Mouse (Mus musculus) heart, postnatal 0 days (tissue): ENCODE measurements around the gene Minos1. TPM values are rescaled to one million over a fixed set of nuclear protein-coding genes. Genes with fewer than 3 reads are reported as not detected.

Experiments used
- ATAC-seq: fragments of 200-750 bp; cut with Nextera tagmentation; 2 replicates; pipeline ENCODE4 v1.8.0; 2017; ENCODE audit warnings: low read depth, moderate number of reproducible peaks, moderate library complexity; ENCODE audit not compliant: insufficient read depth
- DNase-seq: peaks from one replicate; pipeline ENCODE4 v3.0.0-alpha.2; 2016; ENCODE audit warnings: low spot score
- H3K27ac ChIP-seq: fragments of 300-500 bp; sonication (generic); 2 replicates; pipeline ENCODE4 v1.5.1; 2014; ENCODE audit warnings: low read depth, mild to moderate bottlenecking
- H3K27me3 ChIP-seq: fragments of 300-500 bp; sonication (generic); 2 replicates; pipeline ENCODE4 v1.6.1; 2014; ENCODE audit warnings: low read length, mixed read lengths; ENCODE audit not compliant: control insufficient read depth, insufficient read depth
- H3K36me3 ChIP-seq: fragments of 300-500 bp; sonication (generic); replicated peaks from 2 replicates; pipeline ENCODE4 v1.6.1; 2014; ENCODE audit warnings: low read length, mixed read lengths; ENCODE audit not compliant: control insufficient read depth, insufficient read depth
- H3K4me1 ChIP-seq: fragments of 300-500 bp; sonication (generic); 2 replicates; pipeline ENCODE4 v1.6.1; 2014; ENCODE audit warnings: antibody characterized with exemption; ENCODE audit not compliant: control insufficient read depth, insufficient read depth
- H3K4me2 ChIP-seq: fragments of 300-500 bp; sonication (generic); 2 replicates; pipeline ENCODE4 v1.6.1; 2014; ENCODE audit warnings: low read depth, mild to moderate bottlenecking, low read length, moderate library complexity
- H3K4me3 ChIP-seq: fragments of 300-500 bp; sonication (generic); 2 replicates; pipeline ENCODE4 v1.5.1; 2014; ENCODE audit warnings: low read depth, low read length
- H3K9ac ChIP-seq: fragments of 300-500 bp; sonication (generic); replicated peaks from 2 replicates; pipeline ENCODE4 v1.6.1; 2014; ENCODE audit warnings: low read depth, low read length, mixed read lengths
- H3K9me3 ChIP-seq: fragments of 300-500 bp; sonication (generic); replicated peaks from 2 replicates; pipeline ENCODE4 v1.6.1; 2016; ENCODE audit warnings: low read length; ENCODE audit not compliant: control insufficient read depth
- CTCF ChIP-seq: IDR thresholded peaks from 2 replicates; pipeline ENCODE4 v1.5.1; 2016; ENCODE audit warnings: antibody characterized with exemption, control low read depth, low read depth
- EP300 ChIP-seq: IDR thresholded peaks from 2 replicates; pipeline ENCODE4 v1.6.1; 2016; ENCODE audit warnings: antibody characterized with exemption, low read depth
- WGBS: fragments of 180-500 bp; shearing (Covaris S2); extraction: QIAGEN DNeasy Blood & Tissue Kit; methylation state at CpG from one replicate; pipeline ENCODE4 v1.1.7; 2014; 5-methylcytosine and 5-hydroxymethylcytosine counted together
- polyA plus RNA-seq: library from polyadenylated mRNA; unstranded; fragments of >200 nt; fragmentation: Nextera tagmentation; extraction: Ambion mirVana; gene quantifications from 2 replicates; pipeline ENCODE4 v1.2.1, GENCODE M21; 2015
- total RNA-seq: library from RNA; depleted of rRNA; stranded (reverse); fragments of >200 nt; gene quantifications from 2 replicates; pipeline ENCODE4 v1.2.3, GENCODE M21; 2014; ENCODE audit warnings: low replicate concordance; rRNA removed

Minos1 gene
- total and polyA plus RNA-seq, 2 experiments from 2014 or later = 33.2 to 1,270 TPM

DNA sequence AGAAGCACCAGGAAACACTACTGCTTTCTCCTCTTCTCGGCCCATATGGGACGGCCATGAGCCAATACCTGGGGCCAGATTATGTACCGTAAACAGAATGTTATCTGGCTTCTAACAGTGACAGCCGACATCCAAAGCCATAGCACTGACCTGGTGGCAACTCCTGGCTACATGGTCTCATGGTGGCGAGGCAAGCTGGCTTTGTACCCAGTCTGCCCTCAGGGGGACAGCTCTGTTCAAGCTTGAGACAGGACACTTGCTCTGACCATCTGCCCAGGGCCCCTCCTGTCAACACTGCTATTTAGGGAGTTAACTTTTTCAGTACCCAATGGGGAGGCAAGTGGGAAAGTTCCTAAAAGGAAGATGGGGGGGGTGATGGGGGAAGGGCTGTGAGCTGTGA is 73.6 kb downstream of the Minos1 start:
- Histone ChIP-seq H3K36me3 (no peaks in the 10 kb centered on the region), H3K9ac (no peak overlapping the region), H3K4me3 (no peak overlapping the region), H3K4me2 (no peak overlapping the region), H3K4me1 (peaks cover 14% of the 10 kb centered on the region; the same call in 1 of the 2 replicates), H3K27ac (no peak overlapping the region), H3K9me3 (no peaks in the 10 kb centered on the region), H3K27me3 (no peaks in the 10 kb centered on the region)
- TF ChIP-seq EP300 = no peak
- no peak for TF ChIP-seq CTCF
- WGBS = 68% methylated on average over 5 of the region's 5 CpGs
- no peak for ATAC-seq
- DNase-seq = no peak

DNA sequence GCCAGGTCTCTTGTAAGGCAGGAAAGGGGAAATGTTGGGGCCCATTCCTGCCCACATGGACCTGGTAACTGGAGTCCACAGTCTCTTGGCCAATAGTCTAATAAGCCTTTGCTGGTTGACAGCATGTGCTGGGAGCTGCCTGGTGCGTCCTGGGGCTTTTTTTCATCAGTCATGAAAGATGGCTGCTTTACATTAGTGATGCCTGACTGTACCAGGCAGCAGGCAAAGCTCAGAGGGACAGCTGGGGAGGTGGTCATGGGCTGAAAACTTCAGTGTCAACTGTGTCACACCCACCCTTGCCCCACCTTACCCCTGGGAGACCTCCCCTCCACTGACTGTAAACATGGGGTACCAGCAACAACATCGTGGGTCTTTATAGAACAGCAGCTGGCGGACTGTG is 75.2 kb downstream of the Minos1 start:
- WGBS = 83% methylated on average over 3 of the region's 3 CpGs
- no peak overlapping the region for H3K27ac ChIP-seq
- H3K36me3 ChIP-seq = no peaks in the 10 kb centered on the region
- no peak overlapping the region for H3K9ac ChIP-seq
- H3K27me3 ChIP-seq = no peaks in the 10 kb centered on the region
- no peak for ATAC-seq
- no peak overlapping the region for H3K4me3 ChIP-seq
- no peak for TF ChIP-seq EP300
- TF ChIP-seq CTCF = no peak
- peaks cover 14% of the 10 kb centered on the region; the same call in 1 of the 2 replicates for H3K4me1 ChIP-seq
- H3K4me2 ChIP-seq = no peak overlapping the region
- DNase-seq = no peak
- H3K9me3 ChIP-seq = no peaks in the 10 kb centered on the region

DNA sequence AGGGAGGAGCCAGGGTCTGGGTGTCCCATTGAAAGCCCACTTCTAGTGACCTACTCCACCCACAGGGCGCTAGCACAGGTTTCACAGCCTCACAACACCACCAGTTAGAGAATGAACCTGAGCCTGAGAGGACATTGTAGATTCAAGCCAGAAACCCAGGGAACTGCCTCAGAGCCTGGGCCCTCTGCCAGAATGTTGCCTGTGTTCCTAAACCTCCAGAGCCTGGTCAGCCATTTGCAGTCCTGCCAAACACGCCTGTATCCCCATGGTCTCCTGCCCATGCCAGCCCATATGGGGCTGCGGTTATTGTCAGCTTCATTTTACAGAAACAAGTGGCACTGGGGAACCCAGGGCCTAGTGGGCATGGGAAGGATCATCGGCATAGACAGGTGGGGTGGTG is 75.6 kb downstream of the Minos1 start:
- no peaks in the 10 kb centered on the region for H3K27me3 ChIP-seq
- no peak for ATAC-seq
- H3K4me3 ChIP-seq = no peak overlapping the region
- H3K4me2 ChIP-seq = no peak overlapping the region
- TF ChIP-seq EP300 = no peak
- no peak for TF ChIP-seq CTCF
- H3K4me1 ChIP-seq = peaks cover 14% of the 10 kb centered on the region; the same call in 1 of the 2 replicates
- peak; percentile 30 for DNase-seq
- WGBS = 74% methylated on average over 4 of the region's 4 CpGs
- H3K9ac ChIP-seq = no peak overlapping the region
- no peaks in the 10 kb centered on the region for H3K36me3 ChIP-seq
- no peak overlapping the region for H3K27ac ChIP-seq
- H3K9me3 ChIP-seq = no peaks in the 10 kb centered on the region

DNA sequence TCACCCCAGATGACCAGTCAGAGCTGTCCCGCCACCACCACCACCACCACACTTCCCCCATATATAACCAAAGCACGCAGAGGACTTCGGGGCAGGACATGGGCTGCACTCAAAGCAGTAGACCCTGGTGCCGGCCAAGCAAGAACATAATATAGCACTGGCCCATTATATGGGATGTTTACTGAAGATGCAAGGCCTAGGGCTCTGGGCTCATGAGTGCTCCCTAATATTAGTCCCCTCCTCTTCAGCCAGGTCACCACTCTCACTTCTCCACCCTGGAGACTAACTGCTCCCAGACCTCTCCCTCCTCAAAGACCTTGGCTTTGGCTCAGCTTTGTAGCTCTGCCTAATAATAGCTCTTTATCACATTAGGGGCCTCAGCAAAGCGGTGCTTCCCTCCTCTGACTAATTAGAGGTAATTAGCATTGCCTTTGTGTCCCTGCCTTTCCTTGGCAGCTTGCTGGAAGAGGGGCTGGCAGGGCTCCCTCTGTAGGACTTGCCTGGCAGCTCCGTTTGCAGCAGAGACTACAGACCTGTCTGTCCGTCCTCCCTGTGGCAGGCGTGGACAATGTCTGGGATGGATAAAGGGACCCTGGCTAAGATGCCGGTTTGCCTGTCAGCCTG is 76.5 kb downstream of the Minos1 start:
- DNase-seq = peak; percentile 70
- peak; percentile 84 for ATAC-seq
- no peaks in the 10 kb centered on the region for H3K27me3 ChIP-seq
- TF ChIP-seq CTCF = peak; percentile 56
- TF ChIP-seq EP300 = no peak
- H3K9me3 ChIP-seq = no peaks in the 10 kb centered on the region
- H3K4me1 ChIP-seq = peaks cover 14% of the 10 kb centered on the region; the same call in 1 of the 2 replicates
- no peak overlapping the region for H3K4me2 ChIP-seq
- H3K4me3 ChIP-seq = no peak overlapping the region
- WGBS = 37% methylated on average over 9 of the region's 9 CpGs
- H3K27ac ChIP-seq = no peak overlapping the region
- H3K9ac ChIP-seq = no peak overlapping the region
- no peaks in the 10 kb centered on the region for H3K36me3 ChIP-seq

DNA sequence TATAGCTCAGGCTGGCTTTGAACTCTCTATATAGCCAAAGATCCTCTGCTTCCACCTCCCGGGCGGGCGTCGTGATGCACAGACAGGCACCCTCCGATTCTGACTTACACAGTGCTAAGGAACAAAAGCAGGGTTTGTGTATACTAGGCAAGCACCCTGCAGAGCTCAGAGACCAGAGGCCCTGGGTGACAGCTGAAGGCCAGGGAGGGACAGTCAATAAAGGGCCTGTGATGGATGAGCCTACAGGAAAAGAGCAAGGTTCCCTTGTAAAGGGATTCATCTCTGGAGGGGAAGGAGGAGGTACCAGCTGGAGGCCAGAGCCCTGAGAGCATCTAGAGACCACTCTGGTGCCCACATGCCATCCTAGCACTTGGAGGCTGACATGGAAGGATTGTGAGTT is 77.5 kb downstream of the Minos1 start:
- Histone ChIP-seq H3K9ac (no peak overlapping the region), H3K4me3 (no peak overlapping the region), H3K4me2 (no peak overlapping the region), H3K9me3 (no peaks in the 10 kb centered on the region), H3K4me1 (peaks cover 14% of the 10 kb centered on the region; the same call in 1 of the 2 replicates), H3K27me3 (no peaks in the 10 kb centered on the region), H3K27ac (no peak overlapping the region), H3K36me3 (no peaks in the 10 kb centered on the region)
- WGBS = 72% methylated on average over 5 of the region's 5 CpGs
- TF ChIP-seq EP300 = no peak
- no peak for TF ChIP-seq CTCF
- DNase-seq = no peak
- no peak for ATAC-seq

DNA sequence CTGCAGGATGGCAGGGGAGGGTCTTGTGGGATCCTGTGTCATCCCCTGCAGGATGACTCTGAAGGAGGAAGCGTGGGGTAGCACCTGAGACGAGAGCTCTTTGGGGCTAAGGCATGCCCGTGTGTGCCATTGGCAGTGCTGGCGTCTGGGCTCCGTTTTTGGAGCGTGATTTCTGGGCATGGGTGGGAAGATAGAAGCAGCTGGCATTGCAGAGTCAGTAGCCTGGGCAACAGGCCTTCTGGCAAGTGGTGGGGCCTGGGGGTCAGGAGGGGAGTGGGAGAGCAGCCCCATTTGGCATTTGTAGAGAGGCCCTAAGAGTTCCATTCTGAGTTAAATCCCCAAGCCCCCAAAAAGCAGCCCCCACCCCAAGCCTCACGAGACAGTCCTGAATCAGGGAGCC is 78.1 kb downstream of the Minos1 start:
- no peaks in the 10 kb centered on the region for H3K36me3 ChIP-seq
- H3K27ac ChIP-seq = no peak overlapping the region
- no peak for DNase-seq
- no peak overlapping the region for H3K4me2 ChIP-seq
- H3K27me3 ChIP-seq = no peaks in the 10 kb centered on the region
- no peak overlapping the region for H3K4me3 ChIP-seq
- H3K9me3 ChIP-seq = no peaks in the 10 kb centered on the region
- peaks cover 14% of the 10 kb centered on the region; the same call in 1 of the 2 replicates for H3K4me1 ChIP-seq
- 86% methylated on average over 7 of the region's 7 CpGs for WGBS
- no peak overlapping the region for H3K9ac ChIP-seq
- TF ChIP-seq EP300 (no peak), CTCF (no peak)
- no peak for ATAC-seq

Other genes with a start within 250 kb of the Minos1 start
- 5.8 and 12.4 TPM in 2 replicates for gene Otud3, start 217.2 kb downstream of the Minos1 start, total RNA-seq
- 3.5 and 4.1 TPM in 2 replicates for gene Otud3, start 217.2 kb downstream of the Minos1 start, polyA plus RNA-seq
- gene Rnf186, start 164.0 kb downstream of the Minos1 start, total RNA-seq = not detected in 2 replicates
- 0.10 TPM in 1 of 2 replicates, not detected in the other for gene Rnf186, start 164.0 kb downstream of the Minos1 start, polyA plus RNA-seq
- gene Tmco4, start 158.2 kb downstream of the Minos1 start, total RNA-seq = 16.9 and 18.8 TPM in 2 replicates
- gene Tmco4, start 158.2 kb downstream of the Minos1 start, polyA plus RNA-seq = 6.2 and 7.7 TPM in 2 replicates
- gene Htr6, start 55.5 kb downstream of the Minos1 start, total RNA-seq = not detected in 2 replicates
- gene Htr6, start 55.5 kb downstream of the Minos1 start, polyA plus RNA-seq = not detected in 2 replicates
- 33.2 and 55.8 TPM in 2 replicates for gene Nbl1, start 38.1 kb downstream of the Minos1 start, total RNA-seq
- gene Nbl1, start 38.1 kb downstream of the Minos1 start, polyA plus RNA-seq = 14.2 and 16.8 TPM in 2 replicates
- gene Capzb, start 61.8 kb upstream of the Minos1 start, total RNA-seq = 131 and 177 TPM in 2 replicates
- 355 and 363 TPM in 2 replicates for gene Capzb, start 61.8 kb upstream of the Minos1 start, polyA plus RNA-seq
- 6.8 and 20.6 TPM in 2 replicates for gene Pqlc2, start 179.6 kb upstream of the Minos1 start, total RNA-seq
- 7.7 and 8.3 TPM in 2 replicates for gene Pqlc2, start 179.6 kb upstream of the Minos1 start, polyA plus RNA-seq
- gene Akr7a5, start 179.6 kb upstream of the Minos1 start, total RNA-seq = 62.5 and 67.1 TPM in 2 replicates
- gene Akr7a5, start 179.6 kb upstream of the Minos1 start, polyA plus RNA-seq = 65.3 and 66.4 TPM in 2 replicates
- 31.3 and 43.4 TPM in 2 replicates for gene Mrto4, start 221.5 kb upstream of the Minos1 start, total RNA-seq
- gene Mrto4, start 221.5 kb upstream of the Minos1 start, polyA plus RNA-seq = 41.5 and 45.1 TPM in 2 replicates
- 41.5 and 48.4 TPM in 2 replicates for gene Emc1, start 221.5 kb upstream of the Minos1 start, total RNA-seq
- 24.0 and 25.3 TPM in 2 replicates for gene Emc1, start 221.5 kb upstream of the Minos1 start, polyA plus RNA-seq
- 80.6 and 120 TPM in 2 replicates for gene Ubr4, start 221.5 kb upstream of the Minos1 start, total RNA-seq
- gene Ubr4, start 221.5 kb upstream of the Minos1 start, polyA plus RNA-seq = 34.5 and 41.0 TPM in 2 replicates